Mouse (Mus musculus): ENCODE measurements around the gene Evc2.

- no peak for TF ChIP-seq POLR2A (IDR thresholded peaks at IDR 0.05; ENCODE audit: borderline replicate concordance, low read depth, low read length)
- TF ChIP-seq CTCF (IDR thresholded peaks at IDR 0.05; ENCODE audit: low read depth, low read length): no peak
These were observed 42.3 kb downstream of the Evc2 start for GRCm38 (mm10) chr5:37380641-37381040.
